Mouse (Mus musculus): Measurements from ENCODE around the gene Slc22a21. TPM values are rescaled to one million over a fixed set of nuclear protein-coding genes. Genes with fewer than 3 reads are reported as not detected.

The Slc22a21 gene
- total RNA-seq, 2 experiments from 2014 or later = 0.67 to 0.99 TPM

- intact Hi-C loops (cut with DNase I) = no loop called here
- DNase-seq = no peak
Measured at GRCm38 (mm10) chr11:53918851-53919250, 61.3 kb downstream of the Slc22a21 start.

DNA sequence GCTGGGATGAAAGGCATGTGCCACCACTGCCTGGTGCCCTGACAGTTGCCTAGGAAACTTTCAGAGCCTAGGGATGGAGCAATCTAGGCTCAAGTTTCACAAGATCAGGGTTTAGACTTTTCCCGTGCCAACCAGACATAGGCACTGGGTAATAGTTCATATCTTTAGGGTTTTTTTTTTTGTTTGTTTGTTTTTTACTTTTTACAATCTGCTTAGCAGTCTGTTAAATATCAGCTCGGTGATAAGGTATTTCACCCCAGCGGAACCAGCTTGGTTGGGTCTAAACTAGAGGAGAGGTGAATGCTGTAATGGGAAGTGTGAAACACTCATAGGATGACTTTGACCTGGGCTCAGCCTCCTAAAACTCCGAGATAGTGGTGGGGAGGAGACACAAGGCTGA is 69.1 kb downstream of the Slc22a21 start:
- DNase-seq = no peak
- intact Hi-C loops (cut with DNase I) = no loop called here

DNA sequence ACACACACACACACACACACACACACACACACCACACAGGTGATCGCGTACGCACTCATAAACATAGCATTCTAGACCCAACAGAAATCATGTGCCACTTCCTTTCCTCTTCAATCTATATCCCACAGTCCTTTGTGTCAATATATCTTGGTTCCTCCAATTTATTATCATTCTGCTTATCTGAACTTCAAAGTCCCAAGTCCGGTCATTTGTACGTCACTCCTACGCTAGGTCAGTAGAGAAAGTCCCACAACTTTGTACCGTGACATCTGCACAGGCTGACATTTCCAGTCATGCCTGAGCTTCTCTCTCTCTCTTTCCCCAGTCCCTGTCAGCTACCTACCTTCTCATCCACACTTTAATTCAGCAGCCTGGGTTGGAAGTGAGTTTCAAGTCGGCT is 71.4 kb downstream of the Slc22a21 start:
- intact Hi-C loops (cut with DNase I) = no loop called here
- DNase-seq = no peak

DNA sequence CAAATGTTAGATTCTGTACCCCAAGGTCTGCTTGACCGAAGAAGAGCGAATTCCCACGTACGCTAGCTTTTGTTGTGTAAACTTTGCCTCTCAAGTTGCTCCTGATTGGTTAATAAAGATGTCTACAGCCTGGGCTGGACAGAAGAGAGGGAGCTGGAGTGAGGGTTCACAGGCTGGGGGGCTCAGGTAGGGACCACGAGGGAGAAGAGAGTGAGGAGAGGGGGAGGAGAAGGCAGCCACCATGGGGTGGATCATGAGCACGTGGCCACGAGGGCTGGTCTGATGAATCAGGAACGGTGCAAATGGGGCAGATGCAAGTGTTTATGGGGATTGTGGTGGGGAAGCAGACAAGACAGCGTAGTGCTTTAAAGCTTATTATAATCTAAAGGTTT is 75.6 kb downstream of the Slc22a21 start:
- intact Hi-C loops (cut with DNase I) = no loop called here
- no peak for DNase-seq

- DNase-seq = no peak
- intact Hi-C loops (cut with DNase I) = no loop called here
Measured at GRCm38 (mm10) chr11:53903781-53904533, 76.2 kb downstream of the Slc22a21 start.

DNA sequence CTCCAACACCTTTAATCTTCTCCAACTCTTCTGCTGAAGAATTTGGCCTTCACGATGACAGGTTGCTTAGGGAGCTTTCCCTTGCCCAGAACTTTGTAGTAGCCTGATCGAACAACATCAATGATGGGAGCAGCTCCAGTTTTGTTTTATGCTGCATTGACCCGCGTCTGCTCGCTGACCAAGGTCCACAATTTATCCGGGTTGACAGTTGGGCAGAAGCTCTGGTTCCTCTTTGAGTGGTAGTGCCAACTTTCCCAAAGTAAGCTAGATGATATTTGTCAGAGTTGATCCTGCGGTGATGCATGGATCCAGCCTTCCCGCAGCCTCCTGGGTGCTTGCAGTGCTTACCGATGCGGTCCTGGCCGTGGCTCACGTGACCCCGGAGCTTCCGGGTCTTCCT is 77.4 kb downstream of the Slc22a21 start:
- intact Hi-C loops (cut with DNase I) = no loop called here
- DNase-seq = no peak

DNA sequence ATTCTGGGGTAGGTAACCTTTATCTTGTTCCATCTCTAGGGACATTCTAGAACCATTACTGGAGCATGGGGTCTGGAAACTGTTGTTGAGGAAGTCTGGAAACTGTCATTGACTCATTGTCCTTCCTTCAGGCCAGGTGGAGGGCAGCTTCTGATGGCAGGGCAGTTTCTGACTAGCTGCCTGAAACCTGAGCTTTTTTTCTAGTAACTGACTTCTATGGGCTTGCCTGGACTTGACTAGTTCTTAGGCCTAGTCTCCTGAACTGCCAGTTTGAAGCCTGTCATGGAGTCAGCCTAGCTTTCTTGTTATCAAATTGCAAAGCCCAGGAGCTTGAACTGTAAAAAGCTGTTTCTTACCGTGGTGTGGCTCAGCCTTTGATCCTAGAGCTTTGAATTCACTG is 79.1 kb downstream of the Slc22a21 start:
- intact Hi-C loops (cut with DNase I) = no loop called here
- DNase-seq = no peak

GRCm38 (mm10) chr11:53899981-53900380 is 80.2 kb downstream of the Slc22a21 start:
- intact Hi-C loops (cut with DNase I) = no loop called here
- DNase-seq = no peak

Other genes starting within 250 kb of the Slc22a21 start
- 1 to 10 TPM; 6.6 to 7.4 TPM for gene Irf1, start 210.3 kb downstream of the Slc22a21 start, total RNA-seq (2021)
- gene Gm17334, start 207.1 kb downstream of the Slc22a21 start, total RNA-seq (2021) = under 1 TPM in 1 of 2 experiments, not detected in 1; 0.31 TPM
- 1 to 10 TPM; 1.6 to 2.1 TPM for gene Gm12216, start 121.1 kb downstream of the Slc22a21 start, total RNA-seq (2021)
- 10 to 100 TPM in 1 of 2 experiments, 1 to 10 TPM in 1; 7.7 to 12.8 TPM for gene Slc22a5, start 88.7 kb downstream of the Slc22a21 start, total RNA-seq (2021)
- 1 to 10 TPM; 2.1 to 2.8 TPM for gene Slc22a4, start 47.8 kb upstream of the Slc22a21 start, total RNA-seq (2021)
- 1 to 10 TPM; 6.5 TPM for gene Pdlim4, start 88.7 kb upstream of the Slc22a21 start, total RNA-seq (2021)
- 10 to 100 TPM; 23.3 to 31.7 TPM for gene P4ha2, start 119.8 kb upstream of the Slc22a21 start, total RNA-seq (2021)

Measured in gastrocnemius, postnatal 36 days (tissue).